Mouse (Mus musculus) kidney, embryonic 14.5 days (tissue): Measurements from ENCODE around the gene Plcb4. TPM values are rescaled to one million over a fixed set of nuclear protein-coding genes. Genes with fewer than 3 reads are reported as not detected.
A peak's percentile ranks its signal among the peaks of the same experiment; 100 is the strongest.

Experiments
- ATAC-seq: fragments of 200-750 bp; cut with Nextera tagmentation; 2 replicates; pipeline ENCODE4 v1.8.0; 2017; ENCODE audit warnings: moderate number of reproducible peaks, mild to moderate bottlenecking, moderate TSS enrichment, moderate library complexity; ENCODE audit not compliant: low FRiP score, low TSS enrichment
- H3K27ac ChIP-seq: fragments of 300-500 bp; sonication (generic); 2 replicates; pipeline ENCODE4 v1.5.1; 2014; ENCODE audit warnings: low read depth, mild to moderate bottlenecking, low read length, moderate library complexity, mixed read lengths
- H3K27me3 ChIP-seq: fragments of 300-500 bp; sonication (generic); 2 replicates; pipeline ENCODE4 v1.6.1; 2014; ENCODE audit warnings: mild to moderate bottlenecking, low read length; ENCODE audit not compliant: control insufficient read depth, insufficient read depth
- H3K36me3 ChIP-seq: fragments of 300-500 bp; sonication (generic); 2 replicates; pipeline ENCODE4 v1.6.1; 2014; ENCODE audit warnings: low read length, mixed read lengths; ENCODE audit not compliant: control insufficient read depth, insufficient read depth
- H3K4me1 ChIP-seq: fragments of 300-500 bp; sonication (generic); 2 replicates; pipeline ENCODE4 v1.6.1; 2014; ENCODE audit warnings: low read length, mixed read lengths; ENCODE audit not compliant: control insufficient read depth, insufficient read depth
- H3K4me2 ChIP-seq: fragments of 300-500 bp; sonication (generic); replicated peaks from 2 replicates; pipeline ENCODE4 v1.6.1; 2014; ENCODE audit warnings: low read depth, mild to moderate bottlenecking, low read length
- H3K4me3 ChIP-seq: fragments of 300-500 bp; sonication (generic); 2 replicates; pipeline ENCODE4 v1.5.1; 2014; ENCODE audit warnings: mild to moderate bottlenecking, low read length
- H3K9ac ChIP-seq: fragments of 300-500 bp; sonication (generic); 2 replicates; pipeline ENCODE4 v1.6.1; 2014; ENCODE audit warnings: low read depth, mild to moderate bottlenecking, low read length, moderate library complexity
- H3K9me3 ChIP-seq: fragments of 300-500 bp; sonication (generic); 2 replicates; pipeline ENCODE4 v1.6.1; 2016; ENCODE audit warnings: low read length; ENCODE audit not compliant: control insufficient read depth
- WGBS: fragments of 180-500 bp; shearing (Covaris S2); extraction: QIAGEN DNeasy Blood & Tissue Kit; methylation state at CpG from one replicate; pipeline ENCODE4 v1.1.7; 2014; 5-methylcytosine and 5-hydroxymethylcytosine counted together
- polyA plus RNA-seq: library from polyadenylated mRNA; unstranded; fragments of >200 nt; fragmentation: Nextera tagmentation; extraction: Ambion mirVana; gene quantifications from 2 replicates; pipeline ENCODE4 v1.2.1, GENCODE M21; 2014

The Plcb4 gene
- polyA plus RNA-seq, 1 experiment from 2014 or later, result 21.2 TPM

GRCm38 (mm10) chr2:135769701-135770100, 110.9 kb downstream of the Plcb4 start:
- Histone ChIP-seq H3K27ac (no peak overlapping the region), H3K4me2 (no peak overlapping the region), H3K9ac (no peak overlapping the region), H3K4me1 (peaks cover 19% of the 10 kb centered on the region), H3K9me3 (no peaks in the 10 kb centered on the region), H3K4me3 (no peak overlapping the region), H3K27me3 (no peaks in the 10 kb centered on the region), H3K36me3 (no peaks in the 10 kb centered on the region)
- WGBS, result 54% methylated on average over 8 of the region's 8 CpGs
- no peak for ATAC-seq

GRCm38 (mm10) chr2:135770226-135770625, 111.4 kb downstream of the Plcb4 start:
- WGBS, result 87% methylated on average over 9 of the region's 9 CpGs
- no peaks in the 10 kb centered on the region for H3K27me3 ChIP-seq
- no peaks in the 10 kb centered on the region for H3K9me3 ChIP-seq
- H3K4me3 ChIP-seq, result no peak overlapping the region
- ATAC-seq, result no peak
- H3K4me1 ChIP-seq, result peaks cover 19% of the 10 kb centered on the region
- no peak overlapping the region for H3K9ac ChIP-seq
- no peak overlapping the region for H3K4me2 ChIP-seq
- no peaks in the 10 kb centered on the region for H3K36me3 ChIP-seq
- H3K27ac ChIP-seq, result no peak overlapping the region

- H3K27me3 ChIP-seq, result no peaks in the 10 kb centered on the region
- ATAC-seq, result 0 out of 2 replicates have a peak, but pooled peaks have one; percentile 53
- no peak overlapping the region for H3K4me3 ChIP-seq
- peaks cover 9% of the 10 kb centered on the region for H3K4me1 ChIP-seq
- no peak overlapping the region for H3K9ac ChIP-seq
- H3K27ac ChIP-seq, result no peak overlapping the region
- no peaks in the 10 kb centered on the region for H3K36me3 ChIP-seq
- H3K4me2 ChIP-seq, result no peak overlapping the region
- 34% methylated on average over 10 of the region's 10 CpGs for WGBS
- no peaks in the 10 kb centered on the region for H3K9me3 ChIP-seq
Observed at GRCm38 (mm10) chr2:135773194-135773972, 114.6 kb downstream of the Plcb4 start.

GRCm38 (mm10) chr2:135775026-135775425, 116.2 kb downstream of the Plcb4 start:
- peaks cover 9% of the 10 kb centered on the region for H3K4me1 ChIP-seq
- H3K9ac ChIP-seq, result no peak overlapping the region
- H3K27me3 ChIP-seq, result no peaks in the 10 kb centered on the region
- H3K27ac ChIP-seq, result no peak overlapping the region
- no peak overlapping the region for H3K4me2 ChIP-seq
- no peaks in the 10 kb centered on the region for H3K36me3 ChIP-seq
- ATAC-seq, result no peak
- H3K4me3 ChIP-seq, result no peak overlapping the region
- no peaks in the 10 kb centered on the region for H3K9me3 ChIP-seq
- WGBS, result 56% methylated on average over 4 of the region's 4 CpGs

GRCm38 (mm10) chr2:135776131-135776775, 117.4 kb downstream of the Plcb4 start:
- Histone ChIP-seq H3K4me2 (no peak overlapping the region), H3K4me3 (no peak overlapping the region), H3K4me1 (peaks cover 9% of the 10 kb centered on the region), H3K27ac (no peak overlapping the region), H3K9me3 (no peaks in the 10 kb centered on the region), H3K9ac (no peak overlapping the region), H3K27me3 (no peaks in the 10 kb centered on the region), H3K36me3 (no peaks in the 10 kb centered on the region)
- WGBS, result 94% methylated on average over 4 of the region's 4 CpGs
- ATAC-seq, result no peak

GRCm38 (mm10) chr2:135781391-135781790, 122.6 kb downstream of the Plcb4 start:
- no peak overlapping the region for H3K27ac ChIP-seq
- no peaks in the 10 kb centered on the region for H3K9me3 ChIP-seq
- no peaks in the 10 kb centered on the region for H3K36me3 ChIP-seq
- H3K4me3 ChIP-seq, result no peak overlapping the region
- H3K4me2 ChIP-seq, result no peak overlapping the region
- 77% methylated on average over 6 of the region's 6 CpGs for WGBS
- H3K4me1 ChIP-seq, result no peaks in the 10 kb centered on the region
- no peaks in the 10 kb centered on the region for H3K27me3 ChIP-seq
- ATAC-seq, result no peak
- no peak overlapping the region for H3K9ac ChIP-seq

- WGBS, result 96% methylated on average over 6 of the region's 6 CpGs
- H3K9ac ChIP-seq, result no peak overlapping the region
- no peaks in the 10 kb centered on the region for H3K9me3 ChIP-seq
- H3K36me3 ChIP-seq, result no peaks in the 10 kb centered on the region
- no peak overlapping the region for H3K4me2 ChIP-seq
- no peaks in the 10 kb centered on the region for H3K4me1 ChIP-seq
- H3K27me3 ChIP-seq, result no peaks in the 10 kb centered on the region
- H3K27ac ChIP-seq, result no peak overlapping the region
- no peak overlapping the region for H3K4me3 ChIP-seq
- no peak for ATAC-seq
Observed at GRCm38 (mm10) chr2:135787415-135787814, 128.6 kb downstream of the Plcb4 start.

- Histone ChIP-seq H3K4me3 (no peak overlapping the region), H3K9ac (no peak overlapping the region), H3K36me3 (no peaks in the 10 kb centered on the region), H3K9me3 (no peaks in the 10 kb centered on the region), H3K4me1 (peaks cover 5% of the 10 kb centered on the region; the same call in 1 of the 2 replicates), H3K4me2 (no peak overlapping the region), H3K27ac (no peak overlapping the region), H3K27me3 (no peaks in the 10 kb centered on the region)
- 95% methylated on average over 4 of the region's 4 CpGs for WGBS
- ATAC-seq, result no peak
Observed at GRCm38 (mm10) chr2:135792907-135793306, 134.1 kb downstream of the Plcb4 start.

- H3K9me3 ChIP-seq, result no peaks in the 10 kb centered on the region
- ATAC-seq, result no peak
- H3K4me3 ChIP-seq, result no peak overlapping the region
- H3K9ac ChIP-seq, result no peak overlapping the region
- no peak overlapping the region for H3K27ac ChIP-seq
- H3K4me1 ChIP-seq, result peaks cover 9% of the 10 kb centered on the region; the same call in 1 of the 2 replicates
- H3K4me2 ChIP-seq, result no peak overlapping the region
- 93% methylated on average over 5 of the region's 5 CpGs for WGBS
- no peaks in the 10 kb centered on the region for H3K27me3 ChIP-seq
- no peaks in the 10 kb centered on the region for H3K36me3 ChIP-seq
Observed at GRCm38 (mm10) chr2:135796684-135797083, 137.9 kb downstream of the Plcb4 start.
